Mouse (Mus musculus) limb, embryonic 10.5 days (tissue): ENCODE measurements around the gene Il2rb. TPM values are rescaled to one million over a fixed set of nuclear protein-coding genes. Genes with fewer than 3 reads are reported as not detected.

Experiments
- DNase-seq: peaks from one replicate; pipeline ENCODE4 v3.0.0-alpha.2; 2017; ENCODE audit warnings: low spot score
- H3K27ac ChIP-seq: fragments of 300-500 bp; sonication (generic); 2 replicates; pipeline ENCODE4 v1.5.1; 2016; ENCODE audit warnings: mild to moderate bottlenecking
- H3K27me3 ChIP-seq: fragments of 300-500 bp; sonication (generic); 2 replicates; pipeline ENCODE4 v1.6.1; 2016; ENCODE audit warnings: low read depth, mild to moderate bottlenecking; ENCODE audit not compliant: poor library complexity, severe bottlenecking
- H3K36me3 ChIP-seq: fragments of 300-500 bp; sonication (generic); 2 replicates; pipeline ENCODE4 v1.6.1; 2016; ENCODE audit warnings: mild to moderate bottlenecking, moderate library complexity
- H3K4me1 ChIP-seq: fragments of 300-500 bp; sonication (generic); 2 replicates; pipeline ENCODE4 v1.6.1; 2016
- H3K4me3 ChIP-seq: fragments of 300-500 bp; sonication (generic); 2 replicates; pipeline ENCODE4 v1.5.1; 2016; ENCODE audit warnings: mild to moderate bottlenecking, moderate library complexity
- H3K9me3 ChIP-seq: fragments of 300-500 bp; sonication (generic); replicated peaks from 2 replicates; pipeline ENCODE4 v1.6.1; 2016; ENCODE audit warnings: mild to moderate bottlenecking
- WGBS: fragments of 180-500 bp; shearing (Covaris S2); methylation state at CpG from one replicate; pipeline ENCODE4 v1.1.7; 2016; 5-methylcytosine and 5-hydroxymethylcytosine counted together
- polyA plus RNA-seq: library from polyadenylated mRNA; unstranded; fragments of >200 nt; fragmentation: Nextera tagmentation; extraction: Ambion mirVana; gene quantifications from 2 replicates; pipeline ENCODE4 v1.2.1, GENCODE M21; 2016

Il2rb gene
- polyA plus RNA-seq, 1 experiment from 2014 or later, result not detected

- Histone ChIP-seq H3K27ac (no peak overlapping the region), H3K27me3 (peaks cover 15% of the 10 kb centered on the region), H3K36me3 (peaks cover 53% of the 10 kb centered on the region), H3K4me3 (no peak overlapping the region), H3K9me3 (no peaks in the 10 kb centered on the region), H3K4me1 (peaks cover 54% of the 10 kb centered on the region)
- DNase-seq, result no peak
- 82% methylated on average over 7 of the region's 7 CpGs for WGBS
Measured at GRCm38 (mm10) chr15:78431541-78432121, 63.4 kb downstream of the Il2rb start.

GRCm38 (mm10) chr15:78430874-78431273 lies 64.2 kb downstream of the Il2rb start:
- H3K27me3 ChIP-seq, result peaks cover 7% of the 10 kb centered on the region
- H3K4me1 ChIP-seq, result peaks cover 46% of the 10 kb centered on the region
- H3K4me3 ChIP-seq, result no peak overlapping the region
- DNase-seq, result no peak
- peak overlapping the region; percentile 25; the same call in 1 of the 2 replicates for H3K27ac ChIP-seq
- no peaks in the 10 kb centered on the region for H3K9me3 ChIP-seq
- peaks cover 46% of the 10 kb centered on the region for H3K36me3 ChIP-seq
- 89% methylated on average over 10 of the region's 10 CpGs for WGBS

- Histone ChIP-seq H3K27ac (peak overlapping the region; percentile 25; the same call in 1 of the 2 replicates), H3K36me3 (peaks cover 38% of the 10 kb centered on the region), H3K4me3 (peak overlapping the region; percentile 91), H3K27me3 (peaks cover 2% of the 10 kb centered on the region; the same call in 1 of the 2 replicates), H3K4me1 (peaks cover 38% of the 10 kb centered on the region), H3K9me3 (no peaks in the 10 kb centered on the region)
- WGBS, result 83% methylated on average over 13 of the region's 13 CpGs
- DNase-seq, result no peak
Measured at GRCm38 (mm10) chr15:78429871-78430622, 65.0 kb downstream of the Il2rb start.

Other genes with a start within 250 kb of the Il2rb start
- 0.40 and 0.45 TPM in 2 replicates for gene Csf2rb2, start 189.6 kb downstream of the Il2rb start, polyA plus RNA-seq
- 1.5 and 3.3 TPM in 2 replicates for gene Csf2rb, start 169.5 kb downstream of the Il2rb start, polyA plus RNA-seq
- not detected in 2 replicates for gene Tex33, start 99.4 kb downstream of the Il2rb start, polyA plus RNA-seq
- 8.1 and 8.5 TPM in 2 replicates for gene Tst, start 89.4 kb downstream of the Il2rb start, polyA plus RNA-seq
- 1.1 and 2.1 TPM in 2 replicates for gene Mpst, start 88.9 kb downstream of the Il2rb start, polyA plus RNA-seq
- gene Kctd17, start 66.7 kb downstream of the Il2rb start, polyA plus RNA-seq, result 42.8 and 49.9 TPM in 2 replicates
- gene Tmprss6, start 26.6 kb downstream of the Il2rb start, polyA plus RNA-seq, result 0.06 TPM in 1 of 2 replicates, not detected in the other
- gene C1qtnf6, start 36.1 kb upstream of the Il2rb start, polyA plus RNA-seq, result 10.9 and 14.6 TPM in 2 replicates
- not detected in 2 replicates for gene Sstr3, start 49.4 kb upstream of the Il2rb start, polyA plus RNA-seq
- gene Rac2, start 77.5 kb upstream of the Il2rb start, polyA plus RNA-seq, result 4.3 and 4.4 TPM in 2 replicates
- gene Cyth4, start 101.8 kb upstream of the Il2rb start, polyA plus RNA-seq, result 3.2 and 4.4 TPM in 2 replicates
- gene Elfn2, start 223.5 kb upstream of the Il2rb start, polyA plus RNA-seq, result not detected in 2 replicates